Mouse (Mus musculus) kidney, adult 2 months (tissue): ENCODE measurements around the gene Dct. TPM values are rescaled to one million over a fixed set of nuclear protein-coding genes. Genes with fewer than 3 reads are reported as not detected.
A peak's percentile ranks its signal among the peaks of the same experiment; 100 is the strongest.

Experiments used
- DNase-seq: peaks from one replicate; pipeline ENCODE4 v3.0.0; 2021
- H3K27ac ChIP-seq: fragments of 200-500 bp; 2 replicates; pipeline ENCODE4 v1.5.1; 2012; ENCODE audit warnings: low read depth, low read length, control low read depth, inconsistent platforms; ENCODE audit not compliant: insufficient read depth
- H3K27me3 ChIP-seq: fragments of 200-500 bp; replicated peaks from 2 replicates; pipeline ENCODE4 v1.6.1; 2012; ENCODE audit warnings: mild to moderate bottlenecking, moderate library complexity, low read length, inconsistent platforms; ENCODE audit not compliant: control insufficient read depth, insufficient read depth
- H3K36me3 ChIP-seq: fragments of 200-500 bp; 2 replicates; pipeline ENCODE4 v1.6.1; 2012; ENCODE audit warnings: mild to moderate bottlenecking, moderate library complexity, low read length, inconsistent platforms; ENCODE audit not compliant: control insufficient read depth, insufficient read depth
- H3K4me1 ChIP-seq: fragments of 200-500 bp; 2 replicates; pipeline ENCODE4 v1.6.1; 2011; ENCODE audit warnings: low read length; ENCODE audit not compliant: control insufficient read depth, insufficient read depth
- H3K4me3 ChIP-seq: fragments of 200-500 bp; 2 replicates; pipeline ENCODE4 v1.5.1; 2011; ENCODE audit warnings: mild to moderate bottlenecking, low read depth, low read length, control low read depth; ENCODE audit not compliant: insufficient read depth
- CTCF ChIP-seq: fragments of 200-500 bp; conservative IDR thresholded peaks from 2 replicates; pipeline ENCODE4 v1.5.1; 2011; ENCODE audit warnings: low read depth, mild to moderate bottlenecking, control low read depth, low read length, moderate library complexity, mixed read lengths; ENCODE audit not compliant: insufficient read depth, insufficient read length
- POLR2A ChIP-seq: fragments of 200-500 bp; IDR thresholded peaks from one replicate; pipeline ENCODE4 v1.6.1; 2011; ENCODE audit warnings: low read depth, low read length, control low read depth
- WGBS: fragments of 180-500 bp; shearing (Covaris S2); methylation state at CpG from one replicate; pipeline ENCODE4 v1.1.7; 2018; 5-methylcytosine and 5-hydroxymethylcytosine counted together
- polyA plus RNA-seq: library from polyadenylated mRNA; depleted of rRNA; stranded (reverse); fragments of >200 nt; gene quantifications from 2 replicates; pipeline ENCODE4 v1.2.3, GENCODE M21; 2012

The Dct gene
- polyA plus RNA-seq, 1 experiment, result 0.25 TPM

GRCm38 (mm10) chr14:118086271-118087035, 34.4 kb upstream of the Dct start:
- TF ChIP-seq POLR2A (no peak), CTCF (no peak)
- Histone ChIP-seq H3K4me1 (no peaks in the 10 kb centered on the region), H3K4me3 (no peak overlapping the region), H3K27me3 (no peaks in the 10 kb centered on the region), H3K27ac (no peak overlapping the region), H3K36me3 (no peaks in the 10 kb centered on the region)
- WGBS, result 40% methylated on average over 5 of the region's 5 CpGs
- DNase-seq, result peak; percentile 31

GRCm38 (mm10) chr14:118083851-118084250, 31.8 kb upstream of the Dct start:
- DNase-seq, result no peak
- no peaks in the 10 kb centered on the region for H3K4me1 ChIP-seq
- TF ChIP-seq CTCF, result no peak
- TF ChIP-seq POLR2A, result no peak
- no peak overlapping the region for H3K27ac ChIP-seq
- no peaks in the 10 kb centered on the region for H3K36me3 ChIP-seq
- H3K4me3 ChIP-seq, result no peak overlapping the region
- no peaks in the 10 kb centered on the region for H3K27me3 ChIP-seq
- WGBS, result 89% methylated on average over 6 of the region's 6 CpGs

DNA sequence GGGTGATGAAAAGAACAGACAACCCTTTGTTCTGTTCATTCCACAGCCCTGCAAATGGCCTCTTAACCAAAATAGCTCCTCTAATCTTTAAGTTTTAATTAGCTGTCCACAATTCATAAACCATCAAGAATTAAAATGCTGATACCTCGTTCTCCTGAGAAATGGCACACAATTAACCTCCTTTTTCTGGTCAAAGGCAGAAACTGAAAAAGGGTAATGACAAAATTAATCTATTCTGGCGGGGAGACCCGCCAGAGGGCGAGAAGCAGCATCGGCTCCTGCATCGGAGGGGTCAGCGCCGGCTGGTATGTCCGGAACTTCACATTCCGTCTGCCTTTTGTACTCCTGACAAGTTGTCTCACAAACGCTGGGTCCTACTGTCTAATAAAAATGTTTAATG, 28.6 kb upstream of the Dct start:
- TF ChIP-seq POLR2A (no peak), CTCF (no peak)
- no peaks in the 10 kb centered on the region for H3K36me3 ChIP-seq
- no peaks in the 10 kb centered on the region for H3K4me1 ChIP-seq
- DNase-seq, result no peak
- H3K4me3 ChIP-seq, result no peak overlapping the region
- WGBS, result 36% methylated on average over 11 of the region's 11 CpGs
- no peak overlapping the region for H3K27ac ChIP-seq
- no peaks in the 10 kb centered on the region for H3K27me3 ChIP-seq

DNA sequence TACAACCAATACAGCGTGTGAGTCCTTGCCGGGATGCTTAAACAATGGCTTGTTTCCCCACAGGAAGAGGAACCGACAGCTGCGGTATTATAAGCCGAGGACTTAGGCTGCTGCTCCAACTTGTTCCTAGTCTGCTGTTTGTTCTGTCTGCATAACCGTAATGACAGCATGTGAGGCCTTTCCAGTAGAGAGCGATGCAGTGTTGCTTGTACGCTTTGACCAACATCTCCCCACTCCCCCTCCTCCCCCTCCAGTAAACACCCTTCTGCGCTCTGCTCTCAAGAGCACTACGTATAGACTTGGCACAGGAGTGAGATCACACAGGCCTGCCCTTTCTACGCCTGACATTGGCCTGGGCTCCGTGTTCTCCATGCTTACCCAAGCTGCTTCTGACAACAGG, 18.1 kb upstream of the Dct start:
- Histone ChIP-seq H3K27ac (no peak overlapping the region), H3K27me3 (no peaks in the 10 kb centered on the region), H3K36me3 (no peaks in the 10 kb centered on the region), H3K4me3 (no peak overlapping the region), H3K4me1 (no peaks in the 10 kb centered on the region)
- DNase-seq, result no peak
- WGBS, result 71% methylated on average over 12 of the region's 12 CpGs
- TF ChIP-seq CTCF (no peak), POLR2A (no peak)

DNA sequence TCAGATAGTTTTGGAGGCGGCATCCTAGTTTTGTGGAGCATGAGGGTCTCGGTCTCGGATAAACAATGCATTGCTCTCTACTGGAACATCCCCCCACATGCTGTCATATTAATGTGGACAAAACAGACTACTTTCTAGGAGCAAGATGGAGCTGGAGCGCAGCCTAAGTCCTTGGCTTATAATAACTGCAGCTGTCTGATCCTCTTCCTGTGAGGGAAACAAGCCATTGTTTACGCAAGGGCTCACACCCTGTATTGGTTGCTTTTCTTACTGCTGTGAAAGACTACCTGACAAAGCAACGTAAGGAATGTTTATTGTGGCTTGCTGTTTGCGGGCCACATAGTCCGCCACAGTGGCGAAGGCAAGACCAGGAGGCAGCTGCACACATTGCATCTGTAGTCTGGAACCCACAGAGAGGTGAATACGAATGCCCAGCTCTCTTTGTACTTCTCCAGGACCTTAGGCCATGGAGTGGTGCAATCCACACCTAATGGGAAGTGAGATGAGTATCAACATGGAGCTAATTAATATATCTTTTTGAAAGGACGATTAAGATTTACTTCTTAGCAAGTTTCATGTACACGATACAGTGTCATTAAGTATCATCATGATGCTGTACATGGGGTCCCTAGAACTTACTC, 17.5 kb upstream of the Dct start:
- DNase-seq, result peak; percentile 35
- H3K4me3 ChIP-seq, result no peak overlapping the region
- H3K36me3 ChIP-seq, result no peaks in the 10 kb centered on the region
- WGBS, result 71% methylated on average over 12 of the region's 12 CpGs
- no peaks in the 10 kb centered on the region for H3K27me3 ChIP-seq
- H3K27ac ChIP-seq, result no peak overlapping the region
- TF ChIP-seq CTCF (no peak), POLR2A (no peak)
- no peaks in the 10 kb centered on the region for H3K4me1 ChIP-seq

DNA sequence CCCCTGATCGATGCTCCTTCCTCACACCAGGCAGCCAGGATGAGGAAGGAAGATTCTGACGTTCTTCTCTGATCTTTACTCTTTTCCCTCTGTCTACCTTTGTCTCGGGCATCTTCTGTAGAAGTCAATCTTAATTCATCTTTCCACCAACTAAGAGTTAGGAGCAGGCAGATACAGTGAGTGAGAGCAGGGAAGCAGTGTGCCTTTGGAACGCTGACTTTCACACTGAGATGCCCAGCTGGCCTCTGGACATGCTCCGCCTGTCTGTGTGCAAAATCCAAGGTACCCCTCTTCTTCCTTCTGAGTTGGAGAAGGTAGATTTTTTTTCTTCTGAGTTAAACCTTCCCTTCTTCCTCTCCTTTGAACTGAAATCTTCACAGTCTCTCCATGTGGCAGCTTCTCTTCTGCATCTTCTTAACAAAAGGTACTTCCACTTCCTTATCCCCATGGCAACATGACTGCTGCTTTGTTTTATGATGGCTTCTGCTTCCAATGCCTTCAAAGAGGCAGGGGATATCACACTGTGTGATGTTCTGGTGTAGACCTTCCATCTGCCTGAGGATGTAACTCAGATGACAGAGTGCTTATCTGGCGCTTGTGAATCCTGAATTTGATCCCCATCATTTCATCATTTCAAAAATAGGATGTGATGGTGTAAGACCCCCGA, 9.9 kb upstream of the Dct start:
- no peak overlapping the region for H3K27ac ChIP-seq
- no peak for DNase-seq
- H3K36me3 ChIP-seq, result no peaks in the 10 kb centered on the region
- H3K4me3 ChIP-seq, result no peak overlapping the region
- H3K4me1 ChIP-seq, result no peaks in the 10 kb centered on the region
- WGBS, result 78% methylated on average over 7 of the region's 7 CpGs
- no peak for TF ChIP-seq POLR2A
- no peaks in the 10 kb centered on the region; the same call in 1 of the 2 replicates for H3K27me3 ChIP-seq

- no peak overlapping the region for H3K27ac ChIP-seq
- 84% methylated on average over 4 of the region's 4 CpGs for WGBS
- TF ChIP-seq POLR2A (no peak), CTCF (no peak)
- no peaks in the 10 kb centered on the region; the same call in 1 of the 2 replicates for H3K27me3 ChIP-seq
- no peak for DNase-seq
- no peaks in the 10 kb centered on the region for H3K36me3 ChIP-seq
- no peaks in the 10 kb centered on the region for H3K4me1 ChIP-seq
- no peak overlapping the region for H3K4me3 ChIP-seq
Observed at GRCm38 (mm10) chr14:118058581-118058886, 6.5 kb upstream of the Dct start.
